Mouse (Mus musculus) lung, adult 2 months (tissue): ENCODE data around the gene Aunip.

Source experiments
- CTCF ChIP-seq: fragments of 200-500 bp; IDR thresholded peaks from 2 replicates; pipeline ENCODE4 v1.5.1; 2011; ENCODE audit warnings: mild to moderate bottlenecking, low read length, control low read depth; ENCODE audit not compliant: insufficient read depth
- POLR2A ChIP-seq: fragments of 200-500 bp; IDR thresholded peaks from 2 replicates; pipeline ENCODE4 v1.6.1; 2011; ENCODE audit warnings: low read depth, mild to moderate bottlenecking, control low read depth, low read length, borderline replicate concordance; ENCODE audit errors: extremely low read depth

DNA sequence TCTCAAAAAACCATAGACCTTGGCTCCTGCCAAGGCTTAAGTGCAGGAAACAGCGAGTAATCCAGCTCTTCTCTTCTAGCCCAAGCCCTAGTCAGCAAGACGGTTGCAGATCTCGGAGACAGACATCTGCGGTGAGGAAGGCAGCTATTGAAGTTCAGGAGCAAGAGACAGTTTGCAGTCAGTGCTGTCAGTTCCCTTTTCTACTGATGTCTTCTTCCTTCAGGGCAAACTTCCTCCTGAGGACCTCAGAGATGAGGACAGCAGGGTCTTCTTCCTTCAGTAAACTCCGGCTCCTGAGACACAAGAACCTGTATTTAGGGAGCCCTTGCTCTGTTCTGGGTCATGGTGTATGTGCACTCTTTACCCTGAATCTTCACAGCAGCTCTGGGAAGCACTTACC, 15.4 kb downstream of the Aunip start:
- TF ChIP-seq POLR2A (no peak), CTCF (no peak)
